Comparison of ENCODE assay signal across 8 mouse cellular contexts in the genomic region with DNA sequence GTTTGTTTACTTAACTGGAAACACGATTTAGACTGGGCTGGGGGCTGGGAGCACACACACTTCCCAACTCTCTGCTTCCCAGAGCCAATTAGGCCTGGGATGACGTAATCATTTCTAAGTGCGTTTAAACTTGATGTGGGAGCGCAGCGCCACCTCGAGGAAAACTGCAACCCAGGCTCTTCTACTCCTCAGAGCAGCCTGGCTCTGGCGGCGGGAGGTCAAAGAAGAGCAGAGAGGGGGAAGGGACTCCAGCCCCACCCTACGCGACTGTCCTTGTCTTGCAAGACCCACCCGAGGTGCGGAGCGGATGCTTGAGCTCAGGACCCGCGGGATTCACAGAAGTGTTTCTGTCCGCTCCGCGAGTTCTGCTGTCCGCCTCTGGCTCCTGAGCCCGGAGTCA. TPM values are rescaled to one million over a fixed set of nuclear protein-coding genes. Genes with fewer than 3 reads are reported as not detected.
DNase-seq lines count a peak whose midpoint lies in the region; ATAC-seq lines count a peak whose summit lies in the region.

No protein-coding gene starts in this region.

- WGBS in midbrain, embryonic 11.5 days, result 2% methylated on average over 20 of the region's 20 CpGs

- ATAC-seq in granulocyte monocyte progenitor cell, adult 5-6 weeks (replicated peaks; ENCODE audit: poor library complexity, severe bottlenecking), result peak; percentile 76
- ATAC-seq in midbrain, embryonic 11.5 days (ENCODE audit: low FRiP score), result peak; percentile 80
- ATAC-seq in erythroid progenitor cell, adult 5-6 weeks (replicated peaks; ENCODE audit: low FRiP score, poor library complexity, severe bottlenecking), result no peak

- H3K36me3 ChIP-seq in midbrain, embryonic 11.5 days (ENCODE audit: control insufficient read depth, insufficient read depth, low read length), result no peaks in the 10 kb centered on the region

- H3K9ac ChIP-seq in midbrain, embryonic 11.5 days (ENCODE audit: low read length), result peak overlapping the region; percentile 67

- H3K4me1 ChIP-seq in midbrain, embryonic 11.5 days (ENCODE audit: control insufficient read depth, insufficient read depth, low read length), result peaks cover 17% of the 10 kb centered on the region

- intact Hi-C loops in left cerebral cortex, postnatal 4 days (cut with DNase I), result loop anchor here (5.0 kb wide), 1 partner anchor 196 kb away; no protein-coding TSS in a partner anchor

- H3K4me3 ChIP-seq in midbrain, embryonic 11.5 days (ENCODE audit: low read depth, low read length), result peak overlapping the region; percentile 40

- DNase-seq in adrenal gland, adult 8-10 months, result peak; percentile 81
- DNase-seq in embryo, embryonic 9.5 days (ENCODE audit: extremely low spot score), result peak; percentile 89
- DNase-seq in kidney, adult 11 months, result peak; percentile 85
- peak; percentile 91 for DNase-seq in left cerebral cortex, postnatal 4 days
- DNase-seq in midbrain, embryonic 11.5 days (ENCODE audit: low spot score, missing footprints), result peak; percentile 98
- DNase-seq in right cerebral cortex, postnatal 4 days, result peak; percentile 88

- no peaks in the 10 kb centered on the region; the same call in 1 of the 2 replicates for H3K27me3 ChIP-seq in midbrain, embryonic 11.5 days (ENCODE audit: control insufficient read depth, insufficient read depth, low read length)

- H3K4me2 ChIP-seq in midbrain, embryonic 11.5 days, result peak overlapping the region; percentile 85

- H3K27ac ChIP-seq in midbrain, embryonic 11.5 days (ENCODE audit: low read depth, low read length), result no peak overlapping the region

- H3K9me3 ChIP-seq in midbrain, embryonic 11.5 days (ENCODE audit: control insufficient read depth, low read length), result no peaks in the 10 kb centered on the region

RNA-seq across cellular contexts. Expression of a gene that starts 6.8 kb away (rescaled TPM):
- total RNA-seq in adrenal gland, adult 8-10 months (2022), result 10 to 100 TPM in 1 of 4 experiments, 1 to 10 TPM in 3; 5.9 to 16.3 (median 8.5) TPM
- total RNA-seq in granulocyte monocyte progenitor cell, adult 5-6 weeks (2014; fragmentation: Nextera tagmentation), result not detected in 2 replicates
- not detected in 2 replicates for total RNA-seq in granulocyte monocyte progenitor cell, adult 5-6 weeks (2017)
- 10 to 100 TPM; 75.2 to 79.1 TPM for total RNA-seq in left cerebral cortex, postnatal 4 days (2021)
- 46.5 and 47.2 TPM in 2 replicates for polyA plus RNA-seq in midbrain, embryonic 11.5 days (2014; fragmentation: Nextera tagmentation; extraction: Ambion mirVana)
- total RNA-seq in erythroid progenitor cell, adult 5-6 weeks (2015; ENCODE audit: low replicate concordance), result not detected in 2 replicates
- not detected in 2 replicates for total RNA-seq in erythroid progenitor cell, adult 5-6 weeks (2017; ENCODE audit: low replicate concordance)

RNA-seq across cellular contexts. Expression of a gene that starts 43.6 kb away (rescaled TPM):
- total RNA-seq in adrenal gland, adult 8-10 months (2022), result 1 to 10 TPM; 1.2 to 1.6 (median 1.5) TPM
- not detected in 2 replicates for total RNA-seq in granulocyte monocyte progenitor cell, adult 5-6 weeks (2014; fragmentation: Nextera tagmentation)
- not detected in 2 replicates for total RNA-seq in granulocyte monocyte progenitor cell, adult 5-6 weeks (2017)
- total RNA-seq in left cerebral cortex, postnatal 4 days (2021), result under 1 TPM; 0.30 to 0.46 TPM
- polyA plus RNA-seq in midbrain, embryonic 11.5 days (2014; fragmentation: Nextera tagmentation; extraction: Ambion mirVana), result 0.39 and 0.81 TPM in 2 replicates
- not detected in 2 replicates for total RNA-seq in erythroid progenitor cell, adult 5-6 weeks (2015; ENCODE audit: low replicate concordance)
- total RNA-seq in erythroid progenitor cell, adult 5-6 weeks (2017; ENCODE audit: low replicate concordance), result not detected in 2 replicates

RNA-seq across cellular contexts. Expression of a gene that starts 54.7 kb away (rescaled TPM):
- total RNA-seq in adrenal gland, adult 8-10 months (2022), result 100 to 1,000 TPM; 169 to 204 (median 197) TPM
- 49.9 and 66.7 TPM in 2 replicates for total RNA-seq in granulocyte monocyte progenitor cell, adult 5-6 weeks (2014; fragmentation: Nextera tagmentation)
- 26.9 and 40.4 TPM in 2 replicates for total RNA-seq in granulocyte monocyte progenitor cell, adult 5-6 weeks (2017)
- 100 to 1,000 TPM; 109 to 112 TPM for total RNA-seq in left cerebral cortex, postnatal 4 days (2021)
- 177 and 180 TPM in 2 replicates for polyA plus RNA-seq in midbrain, embryonic 11.5 days (2014; fragmentation: Nextera tagmentation; extraction: Ambion mirVana)
- total RNA-seq in erythroid progenitor cell, adult 5-6 weeks (2015; ENCODE audit: low replicate concordance), result 9.7 and 11.3 TPM in 2 replicates
- 1.7 and 14.2 TPM in 2 replicates for total RNA-seq in erythroid progenitor cell, adult 5-6 weeks (2017; ENCODE audit: low replicate concordance)

Comparison
In these comparisons a context has a peak if more than half of its experiments do, and no peak if none do; other contexts are left out.
1. RNA of a gene that starts 6.8 kb away (total RNA-seq): 75.2 to 79.1 TPM in left cerebral cortex, postnatal 4 days and 5.9 to 16.3 TPM in adrenal gland, adult 8-10 months; not detected in granulocyte monocyte progenitor cell, adult 5-6 weeks and not detected in erythroid progenitor cell, adult 5-6 weeks; every median in the first group is over 4 times any median in the second.
2. Peak in every context shown above with its lines, with median percentiles within 50 percentile points of each other: DNase-seq.